Mouse (Mus musculus) gastrocnemius, adult 2 months (tissue): Measurements from ENCODE around the gene Pdia6. TPM values are rescaled to one million over a fixed set of nuclear protein-coding genes. Genes with fewer than 3 reads are reported as not detected.

Experiments used
- DNase-seq: peaks from one replicate; pipeline ENCODE4 v3.0.0; 2022
- H3K27ac ChIP-seq: fragments of 200-600 bp; 2 replicates; pipeline ENCODE4 v1.8.1; 2022; ENCODE audit warnings: mild to moderate bottlenecking
- H3K4me3 ChIP-seq: fragments of 200-600 bp; 2 replicates; pipeline ENCODE4 v1.8.1; 2022; ENCODE audit warnings: mild to moderate bottlenecking, moderate library complexity
- CTCF ChIP-seq: fragments of 200-600 bp; IDR thresholded peaks from 2 replicates; pipeline ENCODE4 v1.8.1; 2022; ENCODE audit warnings: antibody characterized with exemption, mild to moderate bottlenecking, moderate library complexity
- intact Hi-C: fragments of 180-260 bp; cut with DNase I; formaldehyde crosslinking; loops from one replicate; pipeline ENCODE4 v1.15.1; 2025
- total RNA-seq, 2 experiments: library from RNA; stranded (reverse); gene quantifications; 2 replicates each; pipeline ENCODE4 v1.2.3; 2021

Gene Pdia6
- total RNA-seq, 2 experiments from 2014 or later: 40.1 to 49.5 TPM

DNA sequence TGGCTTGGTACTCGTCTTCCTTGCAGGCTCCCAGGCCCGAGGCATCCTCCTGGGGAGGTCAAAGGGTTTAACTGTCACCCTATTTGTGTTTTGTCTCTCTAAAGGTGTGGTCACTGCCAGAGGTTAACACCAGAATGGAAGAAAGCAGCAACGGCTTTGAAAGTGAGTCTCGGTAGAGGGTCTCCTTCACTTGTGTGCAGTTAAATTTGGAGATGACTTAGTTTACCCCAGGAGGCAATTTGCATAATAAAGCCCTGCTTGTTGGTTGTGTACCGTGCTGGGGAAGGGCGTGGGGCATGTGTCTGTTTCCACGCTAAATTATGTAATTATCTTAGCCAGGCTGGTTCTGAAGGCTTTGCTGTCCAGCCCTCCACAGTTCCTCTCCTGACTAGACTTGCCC lies 7.5 kb downstream of the Pdia6 start:
- H3K27ac ChIP-seq: no peak overlapping the region
- intact Hi-C loops: no loop called here
- no peak for TF ChIP-seq CTCF
- no peak for DNase-seq
- H3K4me3 ChIP-seq: no peak overlapping the region

DNA sequence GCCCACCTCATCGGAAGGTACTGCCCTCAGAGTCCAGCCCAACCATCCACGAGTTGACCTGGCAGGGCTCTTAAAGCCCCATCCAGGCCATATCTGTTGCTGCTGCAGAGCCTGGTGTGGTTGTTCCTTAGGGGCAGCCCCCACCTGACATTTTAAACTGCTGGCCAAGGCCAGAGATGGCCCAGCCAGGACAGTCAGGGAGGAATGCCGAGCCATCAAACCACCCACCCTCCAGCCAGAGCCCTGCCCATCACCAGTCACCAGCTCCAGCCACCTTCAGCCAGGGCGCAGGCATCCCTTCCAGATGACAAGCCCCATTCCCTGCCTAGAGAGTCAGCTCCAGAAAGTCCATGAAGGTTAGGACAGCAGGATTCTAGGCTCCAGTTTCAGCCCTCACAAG lies 22.2 kb downstream of the Pdia6 start:
- Histone ChIP-seq H3K27ac (no peak overlapping the region), H3K4me3 (no peak overlapping the region)
- DNase-seq: no peak
- no peak for TF ChIP-seq CTCF
- intact Hi-C loops: no loop called here

DNA sequence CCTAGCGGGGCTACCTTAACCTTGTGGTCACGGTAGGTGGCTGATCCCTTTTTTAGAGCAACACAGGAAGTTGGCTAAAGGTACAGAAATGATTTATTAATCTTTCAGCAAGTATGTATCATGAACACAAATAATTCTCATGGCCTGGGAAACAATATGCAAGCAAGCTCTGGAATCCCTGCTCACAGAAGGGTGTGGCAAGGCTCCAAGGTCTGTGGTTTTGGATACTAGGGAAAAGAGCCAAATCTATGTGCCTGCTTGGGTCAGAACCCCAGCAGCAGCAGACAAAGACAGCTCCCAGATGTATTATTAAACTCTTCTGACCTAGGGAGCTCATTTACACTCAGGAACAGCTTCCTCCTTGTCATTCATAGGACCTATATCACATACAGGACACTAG lies 22.7 kb downstream of the Pdia6 start:
- no peak for TF ChIP-seq CTCF
- Histone ChIP-seq H3K27ac (no peak overlapping the region), H3K4me3 (no peak overlapping the region)
- intact Hi-C loops: no loop called here
- no peak for DNase-seq

DNA sequence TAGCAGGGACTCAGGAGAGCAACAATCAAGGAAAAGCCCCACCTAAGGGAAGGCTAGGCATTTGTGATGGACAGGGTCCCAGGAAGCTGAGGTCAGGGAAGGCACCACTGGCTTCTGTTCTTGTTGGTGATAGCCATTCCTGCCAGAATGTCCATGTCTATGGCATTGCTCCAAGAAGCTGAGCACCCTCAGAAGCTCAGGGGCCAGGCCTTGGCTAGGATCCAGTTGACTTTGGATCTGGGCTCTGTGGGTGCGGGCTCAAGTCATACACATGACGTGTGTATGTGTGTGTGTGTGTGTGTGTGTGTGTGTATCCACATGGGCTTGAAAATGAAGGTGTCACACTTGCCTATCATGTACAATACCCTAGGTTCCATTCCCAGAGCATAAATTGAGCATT lies 23.6 kb downstream of the Pdia6 start:
- Histone ChIP-seq H3K4me3 (no peak overlapping the region), H3K27ac (no peak overlapping the region)
- intact Hi-C loops: no loop called here
- TF ChIP-seq CTCF: no peak
- no peak for DNase-seq

DNA sequence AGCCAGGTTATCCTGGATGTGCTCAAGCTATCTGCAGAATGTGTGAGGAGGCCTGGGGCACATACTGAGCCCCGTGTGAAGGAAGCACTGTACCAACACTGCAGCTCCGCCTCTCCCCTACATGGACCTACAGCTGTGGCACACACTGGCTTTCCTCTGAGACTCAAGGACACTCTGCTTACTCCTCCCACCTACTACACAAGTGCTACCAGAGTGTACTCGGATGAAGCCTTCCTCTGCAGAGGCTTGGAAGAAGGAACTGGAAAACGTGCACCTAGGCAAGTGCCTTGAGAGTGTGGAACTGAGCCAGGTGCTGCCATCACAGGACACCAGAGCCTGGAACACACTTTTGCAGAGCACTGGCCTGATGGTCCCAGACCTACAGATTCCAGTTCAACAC lies 24.2 kb downstream of the Pdia6 start:
- Histone ChIP-seq H3K27ac (no peak overlapping the region), H3K4me3 (no peak overlapping the region)
- intact Hi-C loops: no loop called here
- no peak for TF ChIP-seq CTCF
- no peak for DNase-seq

DNA sequence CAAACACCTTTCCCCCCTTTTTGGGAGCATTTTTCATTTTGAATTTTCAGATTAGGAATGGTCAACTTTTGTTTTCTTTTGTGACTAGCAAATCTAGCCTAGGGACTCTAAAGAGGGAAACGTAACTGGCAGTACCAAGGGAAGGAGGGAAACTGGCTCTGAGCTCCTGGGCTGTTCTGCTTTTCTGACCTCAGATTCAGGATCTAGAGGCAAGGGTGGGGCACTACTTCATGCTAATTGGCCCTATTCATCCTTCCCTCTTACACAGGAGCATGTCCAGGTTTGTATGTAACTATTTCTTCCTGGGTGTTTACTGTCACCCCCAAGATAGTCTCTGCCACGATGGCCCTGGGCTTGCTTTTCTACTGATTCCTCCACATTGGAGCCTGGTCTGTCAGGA lies 30.6 kb downstream of the Pdia6 start:
- no peak for DNase-seq
- no peak overlapping the region for H3K4me3 ChIP-seq
- H3K27ac ChIP-seq: no peak overlapping the region
- intact Hi-C loops: no loop called here
- TF ChIP-seq CTCF: no peak

DNA sequence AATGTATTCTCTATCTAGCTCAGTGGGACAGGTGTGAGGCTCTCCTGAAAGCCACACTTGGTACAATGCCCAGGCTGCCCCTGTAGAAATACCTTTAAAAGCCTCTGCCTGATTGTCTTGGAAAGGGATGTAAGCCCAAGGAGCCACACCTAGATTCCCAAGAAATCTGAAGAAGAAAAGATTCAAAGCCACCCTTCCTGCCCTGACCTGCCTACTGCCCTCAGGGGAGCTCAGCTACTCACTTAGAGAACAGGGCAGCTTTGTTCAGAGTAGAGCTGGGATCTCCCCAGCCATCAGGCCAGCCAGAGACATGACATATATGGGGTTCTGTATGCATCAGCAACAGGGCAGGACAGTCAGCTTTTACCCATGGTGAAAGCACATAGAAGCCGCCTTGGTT lies 33.6 kb downstream of the Pdia6 start:
- H3K4me3 ChIP-seq: no peak overlapping the region
- no peak for TF ChIP-seq CTCF
- no peak overlapping the region for H3K27ac ChIP-seq
- no peak for DNase-seq
- intact Hi-C loops: no loop called here

DNA sequence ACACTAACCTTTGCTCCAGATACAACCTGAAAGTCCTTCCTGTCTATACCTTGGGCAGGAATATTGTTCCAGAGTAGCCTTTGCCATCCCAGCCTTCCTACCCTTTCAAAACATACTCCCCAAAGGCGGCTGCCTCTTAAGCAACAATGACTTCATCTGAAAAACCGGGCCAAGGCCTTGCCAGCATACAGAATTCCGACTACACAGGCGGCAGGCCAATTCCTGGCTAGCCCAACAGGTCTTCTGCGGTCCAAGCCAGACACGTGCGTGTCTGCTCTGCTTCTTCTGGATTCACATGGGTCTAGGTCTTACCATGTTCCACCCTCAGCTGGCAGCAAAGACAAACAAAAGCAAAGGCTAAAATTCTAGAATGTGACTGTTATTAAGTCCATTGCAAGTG lies 39.1 kb downstream of the Pdia6 start:
- no peak for TF ChIP-seq CTCF
- peak; percentile 53 for DNase-seq

DNA sequence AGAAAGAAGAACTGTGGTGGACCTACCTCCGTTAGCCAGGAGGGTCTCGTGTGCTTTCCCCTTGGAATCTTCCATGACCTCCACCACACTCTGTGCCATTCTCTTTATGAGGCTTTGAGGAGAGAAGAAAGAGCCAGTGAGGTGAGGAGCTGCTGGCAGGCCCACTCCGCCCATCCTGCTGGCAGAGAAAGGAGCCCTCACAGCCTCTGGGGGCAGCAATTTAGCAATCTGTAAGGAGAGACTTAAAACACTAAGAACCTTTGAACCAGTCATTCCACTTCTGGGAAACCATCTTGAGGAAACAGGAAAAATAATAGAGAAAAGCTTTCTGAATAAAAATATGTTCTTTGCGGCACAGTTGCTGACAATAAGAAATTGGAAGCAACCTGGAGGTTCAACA lies 41.9 kb downstream of the Pdia6 start:
- Histone ChIP-seq H3K27ac (no peak overlapping the region), H3K4me3 (no peak overlapping the region)
- no peak for DNase-seq
- intact Hi-C loops: no loop called here
- TF ChIP-seq CTCF: no peak

More for the DNA sequence above, 39.1 kb downstream of the Pdia6 start:
- H3K27ac ChIP-seq: no peak overlapping the region
- H3K4me3 ChIP-seq: no peak overlapping the region
- intact Hi-C loops: no loop called here

DNA sequence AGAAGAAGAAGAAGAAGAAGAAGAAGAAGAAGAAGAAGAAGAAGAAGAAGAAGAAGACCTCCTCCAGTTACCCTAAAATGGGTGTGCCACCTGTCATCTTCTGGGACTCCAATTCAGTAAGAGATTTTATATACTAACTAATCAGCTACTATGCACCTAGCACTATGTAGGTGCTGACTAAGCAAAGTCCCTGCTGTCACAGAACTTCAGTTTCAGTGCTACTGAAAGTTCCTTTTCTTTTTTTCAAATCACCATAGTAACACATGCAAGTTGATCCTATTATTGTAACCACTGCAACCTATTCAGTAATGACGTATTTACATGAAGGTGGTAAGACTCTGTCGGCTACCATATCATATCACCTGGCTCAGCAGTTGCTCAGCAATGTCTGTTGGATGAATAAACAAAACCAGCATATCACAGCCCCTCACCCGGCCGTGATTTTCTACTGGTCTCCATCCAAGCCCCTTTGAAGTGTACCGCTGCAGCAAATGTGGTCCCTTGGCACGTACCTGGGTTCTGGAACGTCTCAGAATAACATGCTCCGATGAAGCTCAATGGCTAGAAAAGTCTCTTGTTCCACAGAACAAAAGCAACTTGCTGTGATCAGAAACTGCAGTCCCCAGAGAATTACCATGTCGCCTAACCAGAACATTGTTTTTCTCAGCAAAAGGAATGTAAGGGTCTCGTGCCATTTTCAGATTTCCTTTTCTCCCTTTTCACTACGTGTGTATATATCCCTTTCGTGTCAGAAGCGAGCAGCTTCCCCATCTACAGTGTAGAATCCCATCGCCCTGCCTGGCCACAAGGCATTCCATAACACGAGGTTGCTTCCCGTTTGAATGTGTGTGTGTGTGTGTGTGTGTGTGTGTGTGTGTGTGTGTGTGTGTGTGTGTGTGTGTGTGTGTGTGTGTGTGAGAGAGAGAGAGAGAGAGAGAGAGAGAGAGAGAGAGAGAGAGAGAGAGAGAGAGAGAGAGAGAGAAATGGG lies 44.8 kb downstream of the Pdia6 start:
- TF ChIP-seq CTCF: no peak
- no peak overlapping the region for H3K4me3 ChIP-seq
- H3K27ac ChIP-seq: no peak overlapping the region
- no peak for DNase-seq
- intact Hi-C loops: no loop called here

DNA sequence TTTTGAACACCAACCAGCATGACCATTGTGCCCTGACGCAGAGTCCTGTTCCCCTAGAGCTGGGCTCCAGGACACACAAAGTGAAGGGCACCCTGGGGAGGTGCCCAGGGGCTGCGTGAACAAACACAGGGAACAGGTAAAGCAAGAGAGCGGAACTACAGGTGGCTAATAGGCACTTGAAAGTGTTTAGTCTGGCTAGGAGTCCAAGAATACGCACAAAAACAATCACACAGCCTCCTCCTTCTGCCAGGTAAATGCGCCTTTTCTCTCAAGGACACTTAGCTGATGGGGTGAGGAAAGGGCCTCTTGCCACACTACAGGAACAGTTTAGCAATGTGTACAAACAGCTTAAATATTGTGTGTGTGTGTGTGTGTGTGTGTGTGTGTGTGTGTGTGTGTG lies 49.8 kb downstream of the Pdia6 start:
- intact Hi-C loops: no loop called here
- no peak for TF ChIP-seq CTCF
- no peak for DNase-seq
- Histone ChIP-seq H3K27ac (no peak overlapping the region), H3K4me3 (no peak overlapping the region)

DNA sequence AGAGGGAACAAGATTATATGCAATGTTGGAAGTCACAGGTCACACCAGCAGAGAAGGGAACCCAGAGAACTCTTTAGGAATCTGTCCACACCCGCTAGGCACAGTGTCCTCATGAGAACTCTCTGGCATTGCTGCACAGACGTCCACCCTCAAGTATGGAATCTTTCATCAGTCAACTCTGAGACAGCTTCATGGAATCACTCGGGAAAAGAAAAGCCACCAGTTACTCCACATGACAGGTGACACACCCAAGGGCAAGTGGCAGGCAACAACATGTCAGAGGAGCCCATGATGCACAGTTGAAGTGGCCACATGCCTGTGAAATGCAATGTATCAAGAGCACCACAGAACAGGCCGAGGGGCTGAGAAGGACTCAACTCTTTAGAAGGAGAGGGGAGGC lies 51.6 kb downstream of the Pdia6 start:
- intact Hi-C loops: no loop called here
- Histone ChIP-seq H3K4me3 (no peak overlapping the region), H3K27ac (no peak overlapping the region)
- DNase-seq: no peak
- TF ChIP-seq CTCF: no peak

DNA sequence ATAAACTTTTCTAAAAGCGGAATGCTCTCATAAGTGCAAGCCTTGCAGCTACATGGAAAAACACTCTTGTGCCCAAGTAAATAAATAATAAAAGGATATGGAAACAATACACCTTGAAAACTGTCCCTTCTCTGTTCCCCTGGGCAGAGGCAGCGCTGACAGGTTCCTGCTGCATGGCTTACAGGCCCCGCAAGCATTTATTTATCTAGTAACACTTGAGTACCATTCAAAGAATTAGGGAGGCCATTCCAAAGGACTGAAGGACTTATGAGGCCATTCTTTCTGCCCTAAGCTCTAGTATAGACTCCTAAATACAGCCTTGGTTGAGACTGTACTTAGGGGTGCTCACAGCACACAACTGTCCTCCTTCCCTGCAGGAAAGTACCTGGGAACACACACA lies 52.1 kb downstream of the Pdia6 start:
- no peak overlapping the region for H3K27ac ChIP-seq
- no peak for DNase-seq
- TF ChIP-seq CTCF: no peak
- H3K4me3 ChIP-seq: no peak overlapping the region
- intact Hi-C loops: no loop called here
